Mouse (Mus musculus) erythroblast, embryonic 14.5 days (primary cell): ENCODE data around the gene H2-Ob. TPM values are rescaled to one million over a fixed set of nuclear protein-coding genes. Genes with fewer than 3 reads are reported as not detected.

Experiments
- H3K27me3 ChIP-seq: 2 replicates; pipeline ENCODE4 v1.6.1; 2012; ENCODE audit warnings: inconsistent platforms; ENCODE audit not compliant: control insufficient read depth
- H3K36me3 ChIP-seq: 2 replicates; pipeline ENCODE4 v1.6.1; 2012; ENCODE audit warnings: mild to moderate bottlenecking, inconsistent platforms; ENCODE audit not compliant: control insufficient read depth
- H3K4me1 ChIP-seq: 2 replicates; pipeline ENCODE4 v1.6.1; 2012; ENCODE audit warnings: inconsistent platforms; ENCODE audit not compliant: control insufficient read depth
- H3K4me3 ChIP-seq: replicated peaks from 2 replicates; pipeline ENCODE3; 2012; ENCODE audit warnings: moderate library complexity, mild to moderate bottlenecking, inconsistent platforms
- H3K9me3 ChIP-seq: 2 replicates; pipeline ENCODE4 v1.6.1; 2012; ENCODE audit warnings: low read length, inconsistent platforms, mixed read lengths; ENCODE audit not compliant: control insufficient read depth
- GATA1 ChIP-seq: IDR thresholded peaks from 2 replicates; pipeline ENCODE4 v1.6.1; 2012; ENCODE audit warnings: low read length, inconsistent platforms, mixed read lengths
- TAL1 ChIP-seq: IDR thresholded peaks from 3 replicates; pipeline ENCODE4 v1.6.1; 2012; ENCODE audit warnings: low read length, inconsistent platforms, mixed read lengths
- polyA plus RNA-seq: library from polyadenylated mRNA; stranded (reverse); fragments of >175 nt; gene quantifications from 2 replicates; pipeline ENCODE4 v1.2.3, GENCODE M21; 2012

H2-Ob gene
- polyA plus RNA-seq, 1 experiment, result not detected

- no peaks in the 10 kb centered on the region for H3K36me3 ChIP-seq
- no peaks in the 10 kb centered on the region for H3K4me1 ChIP-seq
- peaks cover 2% of the 10 kb centered on the region for H3K27me3 ChIP-seq
- TF ChIP-seq TAL1 (no peak), GATA1 (no peak)
- H3K9me3 ChIP-seq, result no peaks in the 10 kb centered on the region
- H3K4me3 ChIP-seq, result no peak overlapping the region
Measured at GRCm38 (mm10) chr17:34295891-34296794, 57.4 kb downstream of the H2-Ob start.

DNA sequence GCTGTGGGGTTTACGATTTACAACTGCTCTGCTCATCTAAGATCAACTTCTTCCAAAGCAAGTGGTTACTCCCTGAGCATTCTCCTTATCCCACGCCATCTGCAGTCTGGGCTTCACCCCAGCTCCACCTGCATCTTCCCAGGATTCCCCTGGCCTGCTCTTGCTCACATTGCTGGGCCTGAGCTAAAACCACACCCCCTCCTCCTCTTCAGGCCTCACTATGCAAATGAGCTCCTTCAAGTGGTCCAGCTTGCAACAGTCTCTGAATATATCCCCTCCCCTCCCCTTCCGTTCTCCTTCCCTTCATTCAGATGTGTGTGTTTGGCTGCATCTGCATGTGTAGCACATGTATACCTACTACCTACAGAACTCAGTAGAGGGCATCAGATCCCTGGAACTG, 60.7 kb downstream of the H2-Ob start:
- Histone ChIP-seq H3K36me3 (no peaks in the 10 kb centered on the region), H3K27me3 (no peaks in the 10 kb centered on the region; the same call in none of the 2 replicates)
- TF ChIP-seq TAL1 (no peak), GATA1 (no peak)

GRCm38 (mm10) chr17:34300071-34300470, 61.4 kb downstream of the H2-Ob start:
- no peak overlapping the region for H3K4me3 ChIP-seq
- H3K4me1 ChIP-seq, result no peaks in the 10 kb centered on the region
- H3K36me3 ChIP-seq, result no peaks in the 10 kb centered on the region
- H3K9me3 ChIP-seq, result no peaks in the 10 kb centered on the region
- TF ChIP-seq TAL1 (no peak), GATA1 (no peak)
- H3K27me3 ChIP-seq, result no peaks in the 10 kb centered on the region; the same call in none of the 2 replicates

More for the DNA sequence above, 60.7 kb downstream of the H2-Ob start:
- Histone ChIP-seq H3K4me1 (no peaks in the 10 kb centered on the region), H3K9me3 (no peaks in the 10 kb centered on the region), H3K4me3 (no peak overlapping the region)

GRCm38 (mm10) chr17:34300691-34301566, 62.2 kb downstream of the H2-Ob start:
- TF ChIP-seq TAL1 (no peak), GATA1 (no peak)
- Histone ChIP-seq H3K4me1 (no peaks in the 10 kb centered on the region), H3K4me3 (no peak overlapping the region), H3K36me3 (no peaks in the 10 kb centered on the region), H3K27me3 (no peaks in the 10 kb centered on the region; the same call in none of the 2 replicates), H3K9me3 (no peaks in the 10 kb centered on the region)

DNA sequence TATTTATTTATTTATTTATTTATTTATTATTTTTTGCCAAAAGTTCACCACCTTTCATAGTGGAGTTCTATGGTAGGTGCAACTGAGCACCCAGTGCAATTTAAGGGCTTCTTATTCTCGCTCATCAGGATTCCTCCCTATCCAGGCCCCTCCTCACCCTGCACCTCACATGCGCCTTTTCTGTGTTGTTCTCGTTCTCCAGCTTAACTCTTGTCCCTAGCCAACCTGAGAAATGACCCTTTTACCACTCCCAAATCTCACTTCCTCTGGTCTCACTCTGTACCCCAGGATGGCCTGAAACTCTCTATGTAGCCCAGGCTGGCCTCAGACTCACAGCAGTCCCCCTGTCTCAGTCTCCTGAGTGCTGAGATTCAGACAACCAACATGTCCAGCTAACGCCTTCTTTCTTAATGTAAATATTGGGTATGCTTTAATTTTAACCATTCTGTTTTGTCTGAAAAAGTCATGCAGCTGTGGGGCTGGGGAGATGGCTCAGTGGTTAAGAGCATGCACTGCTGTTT, 63.0 kb downstream of the H2-Ob start:
- Histone ChIP-seq H3K4me1 (no peaks in the 10 kb centered on the region), H3K4me3 (no peak overlapping the region), H3K9me3 (no peaks in the 10 kb centered on the region), H3K27me3 (no peaks in the 10 kb centered on the region), H3K36me3 (no peaks in the 10 kb centered on the region)
- TF ChIP-seq GATA1 (no peak), TAL1 (no peak)

GRCm38 (mm10) chr17:34303789-34304188, 65.1 kb downstream of the H2-Ob start:
- TF ChIP-seq TAL1 (no peak), GATA1 (no peak)

More at GRCm38 (mm10) chr17:34303789-34304188, 65.1 kb downstream of the H2-Ob start:
- no peaks in the 10 kb centered on the region for H3K9me3 ChIP-seq
- no peaks in the 10 kb centered on the region for H3K4me1 ChIP-seq
- no peak overlapping the region for H3K4me3 ChIP-seq
- H3K36me3 ChIP-seq, result no peaks in the 10 kb centered on the region
- H3K27me3 ChIP-seq, result peaks cover 3% of the 10 kb centered on the region; the same call in 1 of the 2 replicates

Other genes starting within 250 kb of the H2-Ob start
- 0.91 and 0.94 TPM in 2 replicates for gene H2-K1, start 238.6 kb upstream of the H2-Ob start, polyA plus RNA-seq
- gene Ring1, start 214.2 kb upstream of the H2-Ob start, polyA plus RNA-seq, result 1.8 and 2.5 TPM in 2 replicates
- 1.4 TPM in 2 replicates for gene H2-Ke6, start 210.8 kb upstream of the H2-Ob start, polyA plus RNA-seq
- gene Slc39a7, start 207.2 kb upstream of the H2-Ob start, polyA plus RNA-seq, result 3.5 TPM in 2 replicates
- 10.1 and 11.3 TPM in 2 replicates for gene Rxrb, start 207.1 kb upstream of the H2-Ob start, polyA plus RNA-seq
- 0.45 and 0.56 TPM in 2 replicates for gene Col11a2, start 199.5 kb upstream of the H2-Ob start, polyA plus RNA-seq
- gene H2-Oa, start 146.6 kb upstream of the H2-Ob start, polyA plus RNA-seq, result 0.04 and 0.14 TPM in 2 replicates
- 0.46 and 1.0 TPM in 2 replicates for gene H2-DMa, start 119.4 kb upstream of the H2-Ob start, polyA plus RNA-seq
- gene Brd2, start 116.3 kb upstream of the H2-Ob start, polyA plus RNA-seq, result 28.3 and 30.4 TPM in 2 replicates
- gene H2-DMb2, start 95.6 kb upstream of the H2-Ob start, polyA plus RNA-seq, result not detected in 2 replicates
- gene H2-DMb1, start 85.8 kb upstream of the H2-Ob start, polyA plus RNA-seq, result not detected in 2 replicates
- 0.05 and 0.06 TPM in 2 replicates for gene Tap1, start 51.4 kb upstream of the H2-Ob start, polyA plus RNA-seq
- 0.05 and 0.10 TPM in 2 replicates for gene Psmb9, start 51.1 kb upstream of the H2-Ob start, polyA plus RNA-seq
- 0.24 and 0.28 TPM in 2 replicates for gene Psmb8, start 41.2 kb upstream of the H2-Ob start, polyA plus RNA-seq
- 0.83 and 1.0 TPM in 2 replicates for gene Tap2, start 35.4 kb upstream of the H2-Ob start, polyA plus RNA-seq
- gene H2-Ab1, start 18.8 kb downstream of the H2-Ob start, polyA plus RNA-seq, result 0.14 TPM in 1 of 2 replicates, not detected in the other
- gene H2-Aa, start 48.9 kb downstream of the H2-Ob start, polyA plus RNA-seq, result not detected in 2 replicates
- gene H2-Eb1, start 67.0 kb downstream of the H2-Ob start, polyA plus RNA-seq, result 0.05 TPM in 1 of 2 replicates, not detected in the other
- not detected in 2 replicates for gene H2-Eb2, start 86.8 kb downstream of the H2-Ob start, polyA plus RNA-seq
- gene Btnl2, start 115.9 kb downstream of the H2-Ob start, polyA plus RNA-seq, result not detected in 2 replicates
- not detected in 2 replicates for gene Btnl1, start 138.2 kb downstream of the H2-Ob start, polyA plus RNA-seq
- not detected in 2 replicates for gene BC051142, start 159.9 kb downstream of the H2-Ob start, polyA plus RNA-seq
- 0.02 TPM in 1 of 2 replicates, not detected in the other for gene Btnl4, start 238.4 kb downstream of the H2-Ob start, polyA plus RNA-seq